Mouse (Mus musculus) E14TG2a.4 (cell line): Measurements from ENCODE around the gene Actr2.

Source experiments
- CTCF ChIP-seq: conservative IDR thresholded peaks from 2 replicates; pipeline ENCODE4 v1.5.1; 2014; ENCODE audit warnings: low read length
- NANOG ChIP-seq: IDR thresholded peaks from 2 replicates; pipeline ENCODE4 v1.6.1; 2014; ENCODE audit warnings: borderline replicate concordance, low read length, mixed read lengths

DNA sequence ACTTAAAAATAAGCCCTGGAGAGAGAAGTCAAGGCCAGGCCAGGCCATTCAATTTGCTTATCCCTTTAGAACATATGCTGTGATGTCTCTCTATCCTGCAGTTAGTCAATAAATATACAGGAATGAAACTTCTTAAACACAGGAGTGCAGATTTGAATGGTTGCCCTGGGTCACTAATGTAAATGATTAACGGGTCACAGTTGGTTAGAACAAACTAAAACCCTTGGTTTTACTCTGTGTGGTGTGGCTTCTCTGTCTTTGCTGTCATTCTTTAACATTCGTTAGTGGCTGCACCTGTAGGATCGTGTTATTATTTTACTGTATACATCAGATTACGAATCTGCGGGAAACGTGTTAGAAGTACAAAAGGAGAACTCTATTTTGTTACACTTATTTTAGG lies 23.6 kb upstream of the Actr2 start:
- TF ChIP-seq CTCF (no peak), NANOG (no peak)
